Mouse (Mus musculus) mature B cell (primary cell): ENCODE measurements at regions not wholly inside any gene's neighbourhood (a gene's known extent, or its start where the extent isn't known, plus 50 kb on each side); places are given as distances from the start of the nearest gene placed in this dataset.

Source experiments
- in situ Hi-C: fragments of 300-500 bp; cut with MboI; formaldehyde crosslinking; loops from 2 replicates; pipeline ENCODE4 v1.14.3; 2019

DNA sequence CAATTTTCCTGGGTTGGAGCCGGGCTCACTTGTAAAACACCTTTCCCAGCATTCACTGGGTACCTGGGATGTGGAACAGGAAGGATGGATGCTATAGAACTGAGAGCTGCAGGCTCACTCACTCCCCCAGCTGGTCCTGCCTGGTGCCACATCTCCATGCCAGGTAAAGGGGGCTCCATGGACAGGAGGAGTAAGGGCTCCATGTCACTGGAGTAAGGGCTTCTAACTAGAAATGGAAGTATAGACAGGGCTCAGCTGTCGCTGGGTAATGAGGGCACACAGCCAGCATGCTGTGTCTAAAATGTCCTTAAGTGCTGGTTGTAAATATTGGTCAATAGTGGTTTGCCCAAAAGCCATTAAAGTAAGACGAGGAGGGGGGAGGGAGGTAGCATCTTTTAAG, 99.4 kb upstream of the Gpr12 start:
- in situ Hi-C loops = no loop called here

DNA sequence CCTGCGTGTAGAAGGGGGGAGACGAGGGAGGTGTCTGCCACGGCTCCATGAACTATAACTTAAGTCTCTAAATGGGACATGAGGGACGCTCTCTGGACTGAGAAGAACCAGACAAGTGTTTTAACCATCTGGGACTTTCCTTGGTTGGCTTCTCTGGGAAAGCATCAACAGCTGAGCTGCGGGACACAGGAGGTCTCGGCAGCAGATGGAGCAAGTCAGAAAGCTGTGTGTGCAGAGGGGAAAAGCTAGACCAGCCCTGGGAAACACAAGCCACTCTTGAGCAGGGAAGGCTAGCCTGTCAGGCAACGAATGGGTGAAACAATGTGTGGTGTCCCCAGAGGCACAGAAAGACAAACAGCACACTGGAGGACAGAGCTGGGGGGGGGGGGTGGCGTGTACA, 98.5 kb upstream of the Gpr12 start:
- in situ Hi-C loops = no loop called here

DNA sequence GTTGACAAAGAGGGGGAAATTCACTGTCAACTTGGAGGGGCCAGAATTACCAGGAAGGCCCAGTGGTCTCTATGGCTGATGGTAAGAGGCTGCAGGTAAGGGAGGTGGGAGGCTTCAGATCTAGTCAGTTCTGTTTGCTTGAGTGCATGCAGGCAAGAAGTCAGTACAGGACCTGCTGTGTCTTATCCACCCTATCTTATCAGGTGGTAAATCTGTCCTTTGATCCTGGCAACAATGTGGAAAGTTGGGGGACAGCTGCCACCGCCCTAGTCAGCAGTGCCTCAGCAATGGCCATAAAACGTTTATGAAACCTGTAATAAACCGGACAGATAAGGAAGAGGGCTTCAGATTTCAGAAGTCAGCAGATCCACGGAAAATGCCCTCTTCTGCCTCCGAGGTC, 97.9 kb upstream of the Gpr12 start:
- in situ Hi-C loops = no loop called here

DNA sequence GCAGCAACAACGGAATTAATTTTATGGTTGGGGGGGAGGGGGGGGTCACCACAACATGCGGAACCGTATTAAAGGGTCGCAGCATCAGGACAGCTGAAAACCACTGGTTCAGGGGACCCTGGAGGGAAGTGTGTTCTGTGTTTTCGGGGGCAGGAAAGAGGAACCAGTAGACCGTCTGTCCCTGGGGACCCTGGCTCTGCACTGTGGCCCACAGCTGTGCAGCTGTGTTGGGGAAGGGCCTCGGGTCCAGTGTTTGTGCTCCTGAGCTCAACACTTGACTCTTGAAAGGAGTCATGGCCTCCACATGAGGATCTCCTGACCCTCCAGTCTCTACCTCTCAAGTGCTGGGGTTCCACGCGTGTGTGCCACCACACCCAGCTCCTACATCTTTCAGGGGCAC, 96.5 kb upstream of the Gpr12 start:
- in situ Hi-C loops = no loop called here

DNA sequence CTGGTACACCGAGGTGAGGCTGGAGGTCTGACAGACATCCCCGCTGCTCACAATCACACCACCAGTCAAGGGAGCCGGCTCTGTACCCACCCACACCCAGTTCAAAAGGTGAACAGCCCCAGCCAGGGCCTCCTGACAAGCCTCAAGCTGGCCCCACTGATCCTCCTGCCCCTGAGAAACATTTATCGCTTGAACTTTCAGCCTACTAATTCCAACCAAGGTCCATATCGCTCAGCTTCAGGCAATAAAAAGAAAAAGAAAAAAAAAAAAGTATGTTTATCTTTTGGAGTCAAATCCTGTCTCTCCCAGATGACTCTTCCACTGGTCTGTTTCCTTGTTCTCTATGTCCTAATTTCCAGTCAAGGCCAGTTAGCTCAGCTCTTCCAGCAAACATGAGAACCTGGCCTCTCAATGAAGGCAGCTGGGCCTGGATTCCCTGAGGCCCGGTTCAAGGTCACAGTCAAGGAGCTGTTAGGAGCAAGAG, 94.2 kb upstream of the Gpr12 start:
- in situ Hi-C loops = loop anchor here (10.0 kb wide), 2 partner anchors 114 to 646 kb away; partner anchors contain the start of gene Urad

DNA sequence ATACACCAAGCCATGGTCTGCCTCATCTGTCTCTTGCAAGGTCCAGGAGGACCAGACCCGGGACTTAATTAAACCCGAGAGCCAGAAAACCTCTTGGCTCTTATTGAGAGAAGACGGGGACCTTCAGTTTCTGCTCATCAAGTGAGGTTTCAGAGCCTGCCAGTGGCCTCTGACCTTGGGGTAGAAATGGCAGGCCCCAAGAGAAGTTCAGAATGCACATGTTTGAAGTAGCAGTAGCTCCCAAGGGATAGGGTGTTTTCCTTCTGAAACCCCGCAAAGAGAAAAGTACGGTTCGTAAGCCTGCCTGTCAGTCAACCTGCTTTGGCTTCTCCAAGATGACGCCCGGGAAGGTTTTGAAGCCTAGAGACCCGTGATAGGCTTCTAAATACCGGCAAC, 93.7 kb upstream of the Gpr12 start:
- in situ Hi-C loops = loop anchor here (10.0 kb wide), 2 partner anchors 114 to 646 kb away; partner anchors contain the start of gene Urad

DNA sequence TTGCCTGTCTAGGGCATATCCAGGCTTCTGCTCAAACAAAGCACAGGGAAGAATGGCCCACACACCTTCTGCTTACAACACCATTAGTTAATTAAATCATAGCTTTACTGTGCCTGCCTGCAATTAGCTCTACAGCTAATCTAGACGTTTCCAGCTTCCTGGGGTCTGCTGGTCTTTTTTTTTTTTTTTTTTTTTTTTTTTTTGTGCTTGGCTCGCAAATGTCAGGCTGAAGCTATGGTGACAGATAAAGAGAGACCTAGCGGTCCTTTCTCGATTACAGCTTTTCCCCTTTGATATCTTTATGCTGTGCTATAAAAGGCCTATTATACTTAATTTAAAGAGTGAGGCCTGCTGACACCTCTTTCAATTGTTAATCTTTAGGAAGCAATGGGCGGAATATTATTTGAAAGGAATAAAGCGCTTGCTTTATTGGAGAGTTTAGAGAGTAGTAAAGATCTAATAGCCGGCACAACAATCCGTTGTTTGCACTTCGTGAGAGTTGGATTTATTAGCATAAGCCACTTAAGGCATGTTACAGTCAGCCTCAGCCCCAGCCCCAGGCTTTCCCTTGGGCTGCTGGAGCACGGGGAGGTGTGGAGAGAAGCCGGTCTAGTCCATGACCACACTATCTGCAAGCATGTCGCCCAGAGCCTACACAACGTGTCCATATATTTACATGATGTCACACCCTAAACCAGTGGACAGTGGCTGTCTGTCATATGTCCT, 93.2 kb upstream of the Gpr12 start:
- in situ Hi-C loops = loop anchor here (10.0 kb wide), 2 partner anchors 113 to 647 kb away; partner anchors contain the start of gene Urad

DNA sequence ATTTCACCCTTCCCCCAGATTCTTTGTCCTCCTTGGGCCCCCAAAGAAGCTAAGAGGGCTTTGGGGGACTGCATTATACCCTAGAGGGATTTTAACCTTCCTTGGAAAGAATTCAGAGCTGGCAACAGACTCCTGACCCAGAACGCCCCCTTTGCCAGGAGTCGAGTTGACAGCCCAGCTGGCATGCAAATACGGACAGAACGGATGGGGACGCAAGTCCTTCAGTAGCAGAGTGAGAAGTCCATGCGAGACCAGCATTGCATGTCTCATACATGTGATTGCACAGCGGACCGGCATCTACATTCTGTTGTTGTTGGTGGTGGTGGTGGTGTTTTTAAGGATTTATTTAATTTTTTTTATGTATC, 92.1 kb upstream of the Gpr12 start:
- in situ Hi-C loops = loop anchor here (10.0 kb wide), 2 partner anchors 112 to 648 kb away; partner anchors contain the start of gene Urad

DNA sequence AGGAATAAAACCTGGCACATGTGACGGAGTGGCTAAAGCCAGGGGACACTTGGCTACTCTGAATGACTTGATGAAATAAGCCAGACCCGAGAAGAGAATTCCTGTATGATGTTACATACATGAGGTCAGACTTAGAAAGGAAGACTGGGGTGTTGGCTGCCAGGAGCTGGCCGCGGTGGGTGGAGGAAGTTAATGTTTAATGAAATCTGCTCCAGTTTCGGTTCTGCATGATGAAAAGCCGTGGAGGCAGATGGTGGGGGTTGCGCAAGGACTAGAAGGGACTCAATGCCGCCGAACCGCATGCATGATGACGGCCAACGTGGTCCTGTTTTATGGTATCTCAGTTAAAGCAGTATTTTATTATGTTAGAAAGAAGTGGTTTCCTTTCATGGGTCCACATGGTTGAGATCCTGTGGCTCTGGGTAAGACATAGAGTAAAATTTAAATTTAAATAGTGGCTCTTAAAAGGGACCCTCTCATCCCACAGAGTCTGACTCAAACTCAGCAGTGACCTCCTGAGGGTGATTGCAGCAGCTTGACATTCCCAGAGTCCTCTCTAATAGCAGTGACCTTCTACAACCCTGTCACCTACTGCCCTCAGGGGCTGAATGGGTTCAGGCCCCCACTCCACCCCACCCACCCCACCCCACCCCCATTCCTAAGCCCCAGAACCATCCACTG, 91.6 kb upstream of the Gpr12 start:
- in situ Hi-C loops = loop anchor here (10.0 kb wide), 2 partner anchors 112 to 648 kb away; partner anchors contain the start of gene Urad

DNA sequence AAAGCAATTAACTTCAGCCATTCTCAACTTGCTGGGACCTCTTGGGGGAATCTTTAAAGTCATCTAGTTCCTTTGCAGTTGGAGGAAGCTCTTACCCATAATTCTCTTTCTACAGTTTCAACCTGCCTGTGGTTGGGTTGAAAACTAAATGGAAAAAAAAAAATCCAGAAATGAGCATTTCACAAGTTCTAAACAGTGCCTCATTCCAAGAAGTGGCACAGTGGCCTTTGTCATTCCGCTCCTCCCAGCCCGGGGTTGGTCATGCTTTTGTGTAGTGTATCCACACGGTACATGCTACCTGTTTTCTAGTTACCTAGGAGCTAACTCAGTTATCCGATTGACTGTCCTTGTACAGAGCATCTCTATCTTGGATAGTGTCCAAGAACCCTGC, 90.8 kb upstream of the Gpr12 start:
- in situ Hi-C loops = loop anchor here (10.0 kb wide), 2 partner anchors 111 to 649 kb away; partner anchors contain the start of gene Urad

DNA sequence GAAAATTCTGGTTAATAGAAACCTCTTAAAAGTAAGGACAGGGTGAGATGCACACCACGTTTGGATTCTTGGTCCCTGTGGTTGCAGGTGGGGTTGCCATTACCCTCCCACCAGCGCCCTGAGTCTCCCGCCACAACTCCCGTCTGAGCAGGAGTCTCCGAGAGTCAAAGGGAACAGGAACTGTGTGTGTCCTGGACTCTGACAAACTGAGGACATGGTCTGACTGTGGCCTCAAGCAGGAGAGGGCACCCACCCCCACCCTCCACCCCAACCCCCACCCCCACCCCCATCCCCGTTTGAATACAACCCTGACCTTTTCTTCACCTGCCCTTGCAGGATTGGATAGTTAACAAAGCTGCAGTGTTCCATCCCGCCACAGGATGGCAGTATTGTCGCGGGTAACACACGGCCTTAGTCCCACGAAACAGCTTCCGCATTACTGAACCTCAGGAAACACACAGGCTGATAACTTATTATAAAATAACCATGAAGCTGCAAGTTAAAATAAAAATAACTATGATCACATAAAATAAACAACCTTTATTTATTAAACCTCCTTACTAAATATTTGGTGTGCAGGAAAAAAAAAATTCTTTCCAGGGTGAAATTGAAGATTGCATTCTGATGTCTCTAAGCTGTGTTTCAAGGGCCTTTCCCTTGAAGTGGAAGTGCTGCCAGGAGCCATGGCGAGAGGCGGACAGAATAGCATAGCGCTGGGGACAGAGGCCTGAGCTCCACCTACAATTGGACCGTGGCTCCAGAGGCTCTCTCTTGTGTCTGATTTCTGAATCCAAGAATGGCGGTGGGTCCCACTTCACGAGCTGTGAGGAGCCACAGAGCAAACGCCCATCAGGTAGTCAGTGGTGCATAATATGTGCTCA, 90.2 kb upstream of the Gpr12 start:
- in situ Hi-C loops = loop anchor here (10.0 kb wide), 2 partner anchors 110 to 650 kb away; partner anchors contain the start of gene Urad

DNA sequence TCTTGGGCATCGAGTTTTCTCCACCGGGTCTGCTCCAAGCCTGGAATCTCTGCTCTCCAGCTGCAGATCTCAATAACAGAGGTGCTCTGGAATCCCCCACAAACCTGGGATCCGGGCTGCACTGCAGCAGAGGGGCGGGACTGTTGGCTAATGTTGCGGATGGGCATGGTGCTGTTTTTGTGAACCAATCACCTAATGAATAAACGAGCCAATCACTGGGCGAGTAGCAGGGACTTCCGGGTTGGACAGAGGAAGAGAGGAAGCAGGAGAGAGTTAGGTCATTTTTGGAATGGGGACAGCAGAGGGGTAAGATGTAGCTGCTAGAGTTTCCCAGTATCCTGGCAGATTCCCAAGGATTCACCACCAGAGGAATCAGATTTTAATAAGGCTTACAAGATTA, 76.7 kb upstream of the Gpr12 start:
- in situ Hi-C loops = no loop called here

DNA sequence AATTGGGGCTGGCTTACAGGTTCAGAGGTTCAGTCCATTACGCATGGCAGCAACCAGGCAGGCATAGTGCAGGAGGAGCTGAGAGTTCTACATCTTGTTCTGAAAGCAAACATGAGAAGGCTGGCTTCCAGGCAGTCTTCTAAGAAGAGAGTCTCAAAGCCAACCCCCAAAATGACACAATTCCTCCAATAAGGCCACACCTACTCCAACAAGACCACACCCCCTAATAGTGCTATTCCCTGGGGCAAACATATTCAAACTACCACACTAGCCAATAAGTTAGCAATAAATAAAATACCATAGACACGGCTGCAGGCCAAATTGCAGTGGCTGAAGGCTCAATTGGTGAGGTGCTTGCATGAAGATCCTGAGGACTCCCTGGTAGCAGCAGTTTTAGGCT, 72.2 kb upstream of the Gpr12 start:
- in situ Hi-C loops = no loop called here

DNA sequence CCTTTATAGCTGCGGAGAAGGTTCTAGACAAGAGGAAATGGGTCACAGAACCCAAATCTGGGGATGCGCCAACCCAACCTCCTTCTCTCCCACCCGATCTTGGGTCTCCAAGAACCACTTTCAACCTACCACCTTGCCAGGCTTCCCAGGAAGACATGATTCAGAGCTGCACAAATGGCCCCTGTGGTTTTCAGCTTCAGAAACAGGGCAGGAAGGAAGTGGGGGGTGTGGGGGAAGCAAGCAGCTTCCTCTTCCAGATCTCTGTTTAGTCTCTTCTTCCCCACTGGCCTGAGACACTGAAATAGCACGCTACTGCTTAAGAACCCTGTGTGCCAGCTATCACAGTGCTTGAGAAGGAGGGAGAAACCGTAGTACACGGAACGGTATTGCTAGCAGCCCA, 70.4 kb upstream of the Gpr12 start:
- in situ Hi-C loops = no loop called here

DNA sequence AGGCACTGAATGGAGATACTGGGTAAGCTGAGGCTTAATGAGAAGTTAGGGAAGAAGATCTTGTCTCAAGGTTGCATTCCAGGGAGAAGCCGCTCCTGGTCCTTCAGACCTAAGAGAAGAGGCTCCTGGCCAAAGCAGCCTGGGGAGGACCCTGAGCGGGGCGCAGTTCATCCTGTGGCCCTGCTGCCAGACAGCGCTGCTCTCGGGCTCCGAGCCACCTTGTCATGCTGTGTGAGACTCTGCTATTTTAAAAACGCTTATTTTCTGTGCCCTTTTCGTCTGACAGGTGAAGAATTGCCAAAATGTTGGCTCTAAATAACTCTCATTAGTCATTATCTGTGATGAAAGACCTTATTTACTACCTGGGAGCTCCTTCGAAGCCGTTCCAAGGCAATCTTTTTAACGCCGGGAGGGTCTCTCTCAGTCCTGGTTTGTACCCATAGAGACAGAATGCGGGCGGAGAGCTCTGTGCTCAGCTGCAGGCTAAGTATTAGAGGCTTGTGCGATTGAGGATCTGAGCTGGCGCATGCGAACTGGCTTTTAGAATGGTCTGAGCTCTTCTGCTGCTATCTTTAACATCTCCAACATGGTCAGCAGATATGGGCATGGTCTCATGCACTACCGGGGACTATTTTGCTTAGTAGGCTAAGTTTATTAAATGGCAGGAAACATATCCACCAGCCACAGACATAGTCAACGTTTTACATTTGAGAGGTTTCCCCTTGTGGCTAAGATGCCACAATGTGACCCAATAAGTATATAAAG, 68.8 kb upstream of the Gpr12 start:
- in situ Hi-C loops = no loop called here

DNA sequence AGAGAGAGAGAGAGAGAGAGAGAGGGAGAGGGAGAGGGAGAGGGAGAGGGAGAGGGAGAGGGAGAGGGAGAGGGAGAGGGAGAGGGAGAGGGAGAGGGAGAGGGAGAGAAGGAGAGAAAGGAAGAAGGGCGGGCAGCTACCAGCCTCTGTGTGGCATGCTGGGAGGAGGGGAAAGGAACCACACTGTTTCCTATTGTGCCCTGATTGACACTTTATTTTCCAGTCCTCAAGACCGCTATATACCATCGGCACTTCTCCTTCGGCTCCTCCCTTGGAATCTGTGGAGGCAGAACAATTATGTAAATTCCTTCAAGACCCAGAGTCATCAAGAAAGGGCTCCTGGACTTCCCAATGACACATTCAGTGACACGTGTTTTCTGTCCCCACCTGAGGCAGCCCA, 67.8 kb upstream of the Gpr12 start:
- in situ Hi-C loops = no loop called here

DNA sequence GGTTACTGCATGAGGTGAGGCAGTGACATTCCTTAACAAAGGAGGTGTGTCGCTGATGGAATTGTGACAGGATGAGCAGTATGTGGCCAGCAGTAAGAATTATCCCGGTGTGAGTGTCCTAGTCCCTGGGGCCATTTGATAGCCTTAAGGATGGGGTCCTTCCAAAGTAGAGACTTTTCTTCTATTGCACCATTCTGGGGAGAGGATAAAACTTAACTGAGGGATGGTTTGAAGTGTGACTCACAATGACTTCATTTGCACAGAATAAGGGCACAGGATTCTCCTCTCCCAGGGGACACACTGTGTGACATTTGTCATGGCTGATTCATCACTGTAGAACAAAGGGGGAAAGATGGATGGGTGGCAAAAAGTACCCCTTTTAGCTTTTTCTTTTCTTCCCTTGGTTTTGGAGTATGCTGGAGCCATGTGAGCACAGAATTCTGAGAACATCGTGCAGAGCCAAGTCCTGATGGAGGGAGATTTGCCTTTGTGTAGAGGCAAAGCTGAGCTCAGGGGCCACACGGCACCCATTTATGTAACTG, 63.6 kb upstream of the Gpr12 start:
- in situ Hi-C loops = no loop called here

DNA sequence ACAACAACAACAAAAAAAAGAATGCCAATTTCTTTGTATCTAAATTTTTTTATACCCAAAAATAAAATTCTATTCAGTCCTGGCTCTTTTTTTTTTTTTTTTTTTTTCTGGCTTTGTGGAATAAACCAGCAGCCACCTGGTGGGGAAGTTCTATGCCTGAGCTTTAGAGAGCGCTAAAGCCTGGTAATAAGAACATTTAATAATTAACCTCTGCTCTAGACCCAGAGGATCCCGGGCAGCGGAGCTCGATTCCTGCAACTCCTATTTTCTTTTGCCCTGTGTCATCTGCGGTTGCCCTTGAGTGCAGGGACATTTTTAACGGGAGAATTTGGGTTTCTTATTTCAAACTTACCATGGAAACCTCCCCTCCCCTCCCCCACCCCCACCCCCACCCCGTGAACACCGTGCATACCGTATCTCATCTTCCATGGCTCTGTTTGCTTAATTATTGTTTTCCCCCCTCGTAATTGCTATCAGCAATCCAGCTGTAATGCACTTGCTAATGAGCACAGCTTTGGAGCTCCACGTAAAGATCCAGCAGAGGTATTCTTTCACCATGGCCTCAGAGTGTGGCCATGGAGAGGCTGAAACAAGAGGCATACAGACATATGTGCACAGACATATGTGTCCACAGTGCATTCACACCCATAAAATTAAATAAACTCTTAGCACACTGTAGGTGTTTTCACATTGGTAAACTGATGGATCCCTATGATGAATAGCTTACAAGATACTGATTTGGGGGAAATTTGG, 62.8 kb upstream of the Gpr12 start:
- in situ Hi-C loops = no loop called here

DNA sequence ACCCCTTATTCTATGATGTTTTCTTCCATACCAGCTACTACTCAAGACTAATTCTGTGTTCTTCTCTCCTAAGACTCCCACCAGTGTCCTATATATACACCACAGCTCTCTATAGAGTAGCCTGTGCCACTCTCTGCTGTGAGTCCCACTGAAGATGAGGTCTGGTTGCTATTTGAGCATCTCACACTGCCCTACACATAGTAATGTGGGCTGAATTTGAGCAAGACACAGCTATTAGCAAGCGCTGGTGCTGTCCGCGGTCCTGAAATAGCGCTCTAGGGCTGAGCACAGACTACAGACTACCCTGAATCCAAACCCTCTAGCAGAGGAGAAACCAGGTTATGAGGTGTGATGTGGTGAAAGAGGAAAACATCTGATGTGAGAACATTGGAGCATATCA, 59.5 kb upstream of the Gpr12 start:
- in situ Hi-C loops = no loop called here

DNA sequence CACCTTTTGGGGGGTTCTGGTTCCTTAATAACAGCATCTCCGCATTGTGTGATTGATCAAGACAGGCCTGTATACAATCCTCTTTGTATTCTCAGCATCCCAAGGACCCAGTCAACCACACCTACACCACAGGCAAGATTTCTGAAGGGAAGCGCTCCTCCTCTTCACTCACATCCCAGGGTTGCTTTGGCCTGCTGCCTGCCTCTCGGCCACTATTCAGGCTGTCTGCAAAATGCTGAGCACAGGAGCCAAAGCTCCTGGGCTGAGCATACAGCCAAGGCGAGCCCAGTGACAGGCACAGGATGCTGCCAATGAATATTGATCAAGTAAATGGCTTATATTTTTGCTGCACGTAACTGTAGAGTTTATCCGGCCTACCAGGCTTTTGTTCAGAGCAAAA, 56.9 kb upstream of the Gpr12 start:
- in situ Hi-C loops = no loop called here
